Mouse (Mus musculus): ENCODE measurements around the gene Spata33.
"Not testable (repeated sequence)": the region's sequence is repeated elsewhere in the genome, so short reads cannot be mapped to it uniquely, and the experiment has no call there.

Spata33 gene

GRCm38 (mm10) chr8:123232553-123232952 is 19.9 kb downstream of the Spata33 start:
- no peak for DNase-seq (ENCODE audit: low read depth in 2 of 2, low spot score in 2 of 2)

DNA sequence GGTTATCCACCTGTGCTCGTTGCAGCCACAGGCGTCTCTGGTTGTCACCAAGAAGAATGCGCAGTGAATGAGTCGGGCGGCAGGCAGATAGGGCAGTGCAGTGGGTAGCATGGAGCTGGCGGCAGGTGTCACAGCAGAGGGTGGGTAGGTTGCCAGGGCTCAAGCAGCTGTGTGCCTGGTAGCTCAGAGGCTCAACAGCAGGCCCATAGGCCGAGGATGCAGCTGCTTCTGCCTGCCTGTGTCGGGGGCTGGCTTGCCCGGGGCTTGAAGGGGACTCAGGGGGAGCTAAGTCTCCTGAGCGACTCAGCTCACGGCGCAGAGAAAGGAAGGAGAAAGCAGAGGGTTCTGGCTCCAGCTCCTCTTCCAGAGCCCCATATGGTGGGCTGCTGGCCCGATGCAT is 20.7 kb downstream of the Spata33 start:
- DNase-seq (ENCODE audit: low read depth in 2 of 2, low spot score in 2 of 2): no peak

GRCm38 (mm10) chr8:123233760-123234159 is 21.1 kb downstream of the Spata33 start:
- DNase-seq (ENCODE audit: low read depth in 2 of 2, low spot score in 2 of 2): no peak

DNA sequence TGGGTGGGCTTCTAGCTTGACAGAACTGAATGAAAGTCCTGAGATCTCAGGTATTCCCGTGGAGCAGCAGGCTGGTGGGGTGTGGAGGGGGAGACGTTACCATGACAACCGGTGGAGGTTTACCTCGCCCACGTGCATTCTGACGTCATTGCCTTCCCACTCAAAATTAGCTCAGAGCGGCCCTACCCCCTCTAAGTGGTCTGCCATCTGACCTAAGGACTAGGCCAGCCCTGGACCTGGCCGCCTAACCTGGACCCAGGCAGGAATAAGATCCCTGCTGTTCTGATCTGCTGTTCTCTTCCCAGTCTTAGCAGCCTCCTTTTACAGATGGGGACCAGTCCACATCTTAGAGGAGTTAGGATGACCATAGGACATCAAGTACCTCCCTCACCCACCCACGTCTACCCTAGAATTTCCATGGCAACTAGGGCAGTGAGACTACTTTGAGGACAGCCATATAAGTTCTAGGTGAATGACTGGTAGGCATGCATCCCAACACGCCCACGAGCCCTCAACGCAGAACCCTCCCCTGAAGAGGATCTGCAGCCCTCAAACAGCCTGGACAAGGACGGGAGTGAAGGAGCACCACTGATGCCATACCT is 22.4 kb downstream of the Spata33 start:
- no peak for DNase-seq (ENCODE audit: low read depth in 2 of 2, low spot score in 2 of 2)

- DNase-seq (ENCODE audit: low read depth in 2 of 2, low spot score in 2 of 2): peak; percentile 84 to 94
Observed at GRCm38 (mm10) chr8:123235520-123236497, 23.2 kb downstream of the Spata33 start, which contains the start of gene Spata2l. Spata2l (minus strand) TSS chr8:123236233.

- no peak for DNase-seq (ENCODE audit: low read depth in 2 of 2, low spot score in 2 of 2)
Observed at GRCm38 (mm10) chr8:123239398-123239797, 26.8 kb downstream of the Spata33 start.

GRCm38 (mm10) chr8:123242107-123242923 is 29.7 kb downstream of the Spata33 start:
- DNase-seq (ENCODE audit: low read depth in 2 of 2, low spot score in 2 of 2): no peak

DNA sequence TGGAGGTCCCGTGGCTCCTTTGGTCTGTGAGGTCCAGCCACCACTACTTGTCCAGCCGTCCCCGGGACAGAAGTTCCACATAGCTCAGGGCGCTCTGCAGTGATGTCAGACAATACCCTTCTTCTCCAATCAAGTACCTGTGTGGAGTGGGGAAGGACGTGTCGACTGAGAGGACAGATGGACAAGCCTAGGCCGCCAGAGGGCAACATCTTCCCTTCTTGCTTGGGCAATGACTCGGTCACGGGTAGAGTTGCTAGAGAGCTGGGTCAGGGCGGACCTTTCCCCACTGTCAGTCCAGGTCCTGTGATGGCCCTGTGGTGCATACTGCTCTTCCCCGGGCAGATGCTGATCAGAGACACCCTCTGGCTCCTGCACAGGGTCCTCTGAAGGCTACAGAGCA is 30.4 kb downstream of the Spata33 start:
- no peak for DNase-seq (ENCODE audit: low read depth in 2 of 2, low spot score in 2 of 2)

- DNase-seq (ENCODE audit: low read depth in 2 of 2, low spot score in 2 of 2): no peak
Observed at GRCm38 (mm10) chr8:123244382-123244781, 31.8 kb downstream of the Spata33 start.

DNA sequence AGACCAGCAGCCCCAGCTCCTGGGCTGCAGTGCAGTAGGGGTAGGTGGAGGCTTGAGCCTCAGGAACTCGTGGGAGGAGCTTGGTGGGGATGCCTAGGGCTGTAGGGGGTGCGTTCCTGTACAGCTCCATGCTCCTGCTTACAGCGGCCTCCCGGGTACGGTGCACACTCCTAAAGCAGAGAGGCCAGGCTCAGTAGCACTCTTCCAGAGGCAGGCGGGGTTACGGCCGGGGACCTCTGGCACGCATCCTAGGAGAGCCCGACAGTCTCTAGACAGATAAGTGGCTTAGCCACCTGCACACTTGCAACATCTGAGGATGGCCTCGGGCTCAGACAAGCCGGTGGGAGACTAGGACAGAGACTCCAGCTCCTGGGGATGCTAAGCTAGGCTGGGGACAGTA is 32.9 kb downstream of the Spata33 start:
- no peak for DNase-seq (ENCODE audit: low read depth in 2 of 2, low spot score in 2 of 2)

DNA sequence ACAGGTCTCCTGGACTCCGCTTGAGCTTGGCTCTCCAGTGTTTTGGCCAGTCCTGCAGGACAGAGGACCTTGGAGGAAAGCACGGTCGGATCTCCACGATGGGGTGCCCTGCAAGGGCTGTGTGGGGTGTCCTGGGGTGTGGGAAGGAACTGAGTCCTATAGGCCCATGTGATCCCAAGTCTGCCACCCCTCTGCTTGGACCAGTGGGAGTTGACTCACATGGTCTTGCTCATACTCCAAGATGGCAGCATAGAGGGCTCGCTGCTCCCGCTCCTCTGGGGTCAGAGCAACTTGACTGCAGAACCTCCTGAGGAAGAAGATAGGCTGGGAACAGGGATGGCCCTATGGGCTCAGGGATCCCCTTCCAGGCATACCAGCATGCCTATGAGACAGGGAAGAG is 35.1 kb downstream of the Spata33 start:
- no peak for DNase-seq (ENCODE audit: low read depth in 2 of 2, low spot score in 2 of 2)

DNA sequence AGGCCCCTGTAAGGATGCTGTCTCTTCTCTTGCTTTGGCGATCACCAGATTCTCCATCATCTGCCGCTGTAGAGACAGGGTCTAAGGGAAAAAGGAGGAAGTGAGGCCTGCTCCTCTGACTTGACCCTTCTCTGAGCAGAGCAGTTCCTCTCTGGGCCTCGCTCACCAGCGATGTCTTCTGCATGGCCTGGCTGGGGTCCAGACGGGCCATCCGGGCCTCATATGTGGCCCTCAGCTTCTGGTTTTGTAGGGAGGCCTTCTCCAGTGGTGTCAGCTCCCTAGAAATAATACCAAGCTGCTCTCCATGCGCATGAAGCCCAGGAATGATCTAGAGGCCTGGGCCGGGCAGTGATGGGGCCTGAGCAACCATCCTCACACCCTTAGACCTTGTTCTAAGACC is 36.0 kb downstream of the Spata33 start:
- no peak for DNase-seq (ENCODE audit: low read depth in 2 of 2, low spot score in 2 of 2)

GRCm38 (mm10) chr8:123250940-123251339 is 38.3 kb downstream of the Spata33 start:
- DNase-seq (ENCODE audit: low read depth in 2 of 2, low spot score in 2 of 2): no peak

DNA sequence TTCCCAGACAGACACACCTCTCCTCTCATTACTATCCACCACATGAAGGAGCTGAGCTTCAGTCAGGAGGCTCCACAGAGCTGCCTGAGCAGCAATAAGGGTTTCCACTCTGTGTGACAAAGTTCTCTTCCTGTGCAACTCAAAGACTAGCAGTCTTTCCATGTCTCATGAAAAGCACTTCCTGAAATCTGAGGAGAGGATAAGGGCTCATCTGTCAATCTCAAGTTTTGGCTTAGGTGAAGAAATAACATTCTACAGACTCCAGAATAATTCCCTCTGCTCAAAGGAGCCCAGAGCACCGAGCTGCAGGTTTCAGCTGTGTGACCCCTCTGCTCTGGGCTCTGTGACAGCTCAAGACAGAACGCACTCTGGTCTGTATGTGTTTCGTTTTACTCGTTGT is 40.3 kb downstream of the Spata33 start:
- DNase-seq (ENCODE audit: low read depth in 2 of 2, low spot score in 2 of 2): no peak

GRCm38 (mm10) chr8:123253451-123254098 is 40.9 kb downstream of the Spata33 start:
- DNase-seq (ENCODE audit: low read depth in 2 of 2, low spot score in 2 of 2): no peak

DNA sequence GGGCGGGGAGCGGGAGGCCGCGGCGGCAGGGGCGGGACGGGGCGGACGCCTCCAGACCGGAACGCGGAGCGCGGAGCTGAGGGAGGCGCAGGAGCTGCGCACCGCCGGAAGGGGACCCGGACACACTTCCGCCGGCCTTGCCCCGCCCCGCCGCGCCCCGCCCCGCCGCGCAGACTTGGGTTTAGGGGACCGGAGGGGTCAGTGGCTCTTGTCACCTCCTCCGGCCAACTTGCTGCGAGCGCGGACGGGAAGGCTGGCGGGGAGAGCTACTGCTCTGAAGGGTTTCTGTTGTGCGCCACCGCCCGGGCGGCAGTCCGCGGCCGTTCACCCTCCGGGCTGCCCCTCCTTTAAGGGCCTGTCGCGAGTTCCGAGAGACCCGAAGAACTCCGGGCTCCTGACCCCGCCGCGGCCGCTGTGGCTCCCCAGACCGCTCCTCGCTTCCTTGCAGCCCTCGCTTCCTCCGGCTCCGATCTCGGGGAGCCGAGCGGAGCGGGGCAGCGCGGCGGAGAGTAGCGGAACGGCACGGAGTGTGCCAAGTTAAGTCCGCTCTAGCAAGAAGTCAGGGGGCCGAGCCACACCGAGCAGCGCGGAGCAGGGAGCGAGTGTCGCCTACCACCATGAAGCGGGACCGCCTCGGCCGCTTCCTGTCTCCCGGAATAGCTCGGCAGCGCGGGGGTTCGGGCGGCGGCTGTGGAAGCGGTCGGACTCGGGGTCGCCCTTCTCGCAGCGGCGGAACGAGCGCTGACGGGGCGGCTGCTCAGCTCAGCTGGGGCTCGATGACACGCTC is 41.7 kb downstream of the Spata33 start, which contains the start of the genes Zfp276 and Vps9d1:
Gene Zfp276 (plus strand): TSS at position 97 of the 787 bp plus-strand sequence.
Gene Vps9d1 (minus strand): TSS at position 250 of the 787 bp plus-strand sequence.
- DNase-seq (ENCODE audit: low read depth in 2 of 2, low spot score in 2 of 2): peak; percentile 65 to 71

- DNase-seq (ENCODE audit: low read depth in 2 of 2, low spot score in 2 of 2): no peak
Observed at GRCm38 (mm10) chr8:123255170-123255569, 42.5 kb downstream of the Spata33 start.

GRCm38 (mm10) chr8:123257114-123257513 is 44.5 kb downstream of the Spata33 start:
- DNase-seq (ENCODE audit: low read depth in 2 of 2, low spot score in 2 of 2): no peak

GRCm38 (mm10) chr8:123257593-123257992 is 45.0 kb downstream of the Spata33 start:
- not testable (repeated sequence) for DNase-seq (ENCODE audit: low read depth in 2 of 2, low spot score in 2 of 2)

Data from CD8-positive naive resting alpha-beta T cell, adult 2 months (primary cell).